Mouse (Mus musculus): Measurements from ENCODE around the gene Bsdc1. TPM values are rescaled to one million over a fixed set of nuclear protein-coding genes. Genes with fewer than 3 reads are reported as not detected.

Gene Bsdc1
- polyA plus RNA-seq, 1 experiment from 2014 or later = 18.0 TPM

Other genes starting within 250 kb of the Bsdc1 start
- 3.3 and 3.9 TPM in 2 replicates for gene C77080, start 200.2 kb upstream of the Bsdc1 start, polyA plus RNA-seq (2016; fragmentation: Nextera tagmentation; extraction: Ambion mirVana)
- gene Sync, start 174.0 kb upstream of the Bsdc1 start, polyA plus RNA-seq (2016; fragmentation: Nextera tagmentation; extraction: Ambion mirVana) = 0.41 and 0.50 TPM in 2 replicates
- 546 and 553 TPM in 2 replicates for gene Rbbp4, start 126.2 kb upstream of the Bsdc1 start, polyA plus RNA-seq (2016; fragmentation: Nextera tagmentation; extraction: Ambion mirVana)
- 46.5 and 55.4 TPM in 2 replicates for gene Zbtb8os, start 125.9 kb upstream of the Bsdc1 start, polyA plus RNA-seq (2016; fragmentation: Nextera tagmentation; extraction: Ambion mirVana)
- gene Zbtb8a, start 83.5 kb upstream of the Bsdc1 start, polyA plus RNA-seq (2016; fragmentation: Nextera tagmentation; extraction: Ambion mirVana) = 5.8 and 6.0 TPM in 2 replicates
- 1.4 and 2.2 TPM in 2 replicates for gene Zbtb8b, start 20.7 kb upstream of the Bsdc1 start, polyA plus RNA-seq (2016; fragmentation: Nextera tagmentation; extraction: Ambion mirVana)
- gene Tssk3, start 29.4 kb downstream of the Bsdc1 start, polyA plus RNA-seq (2016; fragmentation: Nextera tagmentation; extraction: Ambion mirVana) = not detected in 2 replicates
- not detected in 2 replicates for gene Fam229a, start 29.6 kb downstream of the Bsdc1 start, polyA plus RNA-seq (2016; fragmentation: Nextera tagmentation; extraction: Ambion mirVana)
- 1,441 and 1,446 TPM in 2 replicates for gene Marcksl1, start 52.0 kb downstream of the Bsdc1 start, polyA plus RNA-seq (2016; fragmentation: Nextera tagmentation; extraction: Ambion mirVana)
- 294 and 319 TPM in 2 replicates for gene Hdac1, start 81.1 kb downstream of the Bsdc1 start, polyA plus RNA-seq (2016; fragmentation: Nextera tagmentation; extraction: Ambion mirVana)
- gene Lck, start 112.1 kb downstream of the Bsdc1 start, polyA plus RNA-seq (2016; fragmentation: Nextera tagmentation; extraction: Ambion mirVana) = 13.9 and 15.7 TPM in 2 replicates
- 1.2 TPM in 2 replicates for gene Fam167b, start 117.0 kb downstream of the Bsdc1 start, polyA plus RNA-seq (2016; fragmentation: Nextera tagmentation; extraction: Ambion mirVana)
- gene Eif3i, start 139.1 kb downstream of the Bsdc1 start, polyA plus RNA-seq (2016; fragmentation: Nextera tagmentation; extraction: Ambion mirVana) = 298 and 315 TPM in 2 replicates
- 224 and 227 TPM in 2 replicates for gene Tmem234, start 139.1 kb downstream of the Bsdc1 start, polyA plus RNA-seq (2016; fragmentation: Nextera tagmentation; extraction: Ambion mirVana)
- gene Dcdc2b, start 152.7 kb downstream of the Bsdc1 start, polyA plus RNA-seq (2016; fragmentation: Nextera tagmentation; extraction: Ambion mirVana) = 2.0 and 2.2 TPM in 2 replicates
- 30.4 and 34.8 TPM in 2 replicates for gene Iqcc, start 157.5 kb downstream of the Bsdc1 start, polyA plus RNA-seq (2016; fragmentation: Nextera tagmentation; extraction: Ambion mirVana)
- 43.9 and 47.1 TPM in 2 replicates for gene Ccdc28b, start 162.4 kb downstream of the Bsdc1 start, polyA plus RNA-seq (2016; fragmentation: Nextera tagmentation; extraction: Ambion mirVana)
- gene Txlna, start 179.5 kb downstream of the Bsdc1 start, polyA plus RNA-seq (2016; fragmentation: Nextera tagmentation; extraction: Ambion mirVana) = 114 and 118 TPM in 2 replicates
- gene Kpna6, start 211.2 kb downstream of the Bsdc1 start, polyA plus RNA-seq (2016; fragmentation: Nextera tagmentation; extraction: Ambion mirVana) = 14.0 and 15.1 TPM in 2 replicates
- gene Tmem39b, start 235.3 kb downstream of the Bsdc1 start, polyA plus RNA-seq (2016; fragmentation: Nextera tagmentation; extraction: Ambion mirVana) = 15.7 and 20.0 TPM in 2 replicates